26 mouse cellular contexts compared by ENCODE assay signal in genomic region chr10:34069606-34070005, GRCm38 (mm10). TPM values are rescaled to one million over a fixed set of nuclear protein-coding genes. Genes with fewer than 3 reads are reported as not detected.
DNase-seq lines count a peak whose midpoint lies in the region; TF ChIP-seq lines count a peak whose summit lies in the region.
"Had no signal": no experiment of that assay in that cellular context is flagged by ENCODE, and none has a peak within 500 bp of the region (broad histone marks: within the 10 kb centered on the region; RNA-seq: fewer than 3 reads in every experiment).

No protein-coding gene starts in this region.

- H3K27ac ChIP-seq in embryonic fibroblast, embryonic 13.5 days (ENCODE audit: insufficient read depth, low read length), result peak overlapping the region; percentile 61
- H3K27ac ChIP-seq: embryonic facial prominence, embryonic 13.5 days; embryonic facial prominence, embryonic 15.5 days; forebrain, embryonic 10.5 days; forebrain, embryonic 12.5 days had no signal

- TF ChIP-seq CTCF in embryonic fibroblast, embryonic 13.5 days (IDR thresholded peaks at IDR 0.05; ENCODE audit: borderline replicate concordance, insufficient read depth, low read length), result no peak

- H3K4me3 ChIP-seq in embryonic fibroblast, embryonic 13.5 days (ENCODE audit: insufficient read depth, low read length), result no peak overlapping the region
- H3K4me3 ChIP-seq: embryonic facial prominence, embryonic 13.5 days; embryonic facial prominence, embryonic 15.5 days; forebrain, embryonic 10.5 days; forebrain, embryonic 12.5 days had no signal

- peak; percentile 76 for DNase-seq in NIH3T3 (ENCODE audit: low read depth)
- no peak for DNase-seq in frontal cortex, adult 2 months (ENCODE audit: extremely low spot score in 1 of 2, low spot score in 1 of 2)
- no peak for DNase-seq in right cerebral cortex, adult 18-20 months
- DNase-seq in urinary bladder, postnatal 10 days (ENCODE audit: low spot score), result no peak
- DNase-seq: adrenal gland, adult 2 months; adrenal gland, postnatal 10 days; adrenal gland, postnatal 25 days; B cell, adult 2 months; cerebellum, adult 11 months; cerebellum, adult 18-20 months; cerebellum, adult 8-10 months; cerebellum, adult 9-11 months; cerebellum, postnatal 14 days; cerebellum, postnatal 36 days; embryo, embryonic 11 days had no signal

- H3K4me1 ChIP-seq in embryonic fibroblast, embryonic 13.5 days (ENCODE audit: control insufficient read depth, insufficient read depth, low read length), result peaks cover 4% of the 10 kb centered on the region; the same call in 1 of the 2 replicates
- H3K4me1 ChIP-seq: embryonic facial prominence, embryonic 13.5 days; embryonic facial prominence, embryonic 15.5 days had no signal

- no peak for TF ChIP-seq POLR2A in embryonic fibroblast, embryonic 13.5 days (IDR thresholded peaks at IDR 0.05; ENCODE audit: low read depth, low read length)

RNA-seq across cellular contexts. Expression of gene Calhm4, which starts 25.5 kb away (rescaled TPM):
- 0.14 TPM in 1 of 2 replicates, not detected in the other for polyA plus RNA-seq in embryonic fibroblast, embryonic 13.5 days (2011; ENCODE audit: insufficient read length, low read depth, missing spikeins)
- not detected in 2 replicates for polyA plus RNA-seq in frontal cortex, adult 2 months (2012; rRNA removed)
- polyA plus RNA-seq: adrenal gland, adult 2 months; brain, embryonic 14.5 days; CD4-positive, CD25-positive, alpha-beta regulatory T cell, adult 4 months; embryonic facial prominence, embryonic 11.5 days; embryonic facial prominence, embryonic 13.5 days; forebrain, embryonic 12.5 days; forebrain, embryonic 14.5 days; G1E had no signal

RNA-seq across cellular contexts. Expression of gene Calhm5, which starts 26.7 kb away (rescaled TPM):
- polyA plus RNA-seq in embryonic fibroblast, embryonic 13.5 days (2011; ENCODE audit: insufficient read length, low read depth, missing spikeins), result 2.0 and 2.7 TPM in 2 replicates
- 1.4 and 1.8 TPM in 2 replicates for polyA plus RNA-seq in frontal cortex, adult 2 months (2012; rRNA removed)
- polyA plus RNA-seq: CD4-positive, CD25-positive, alpha-beta regulatory T cell, adult 4 months; G1E had no signal

RNA-seq across cellular contexts. Expression of gene Trappc3l, which starts 32.2 kb away (rescaled TPM):
- polyA plus RNA-seq in embryonic fibroblast, embryonic 13.5 days (2011; ENCODE audit: insufficient read length, low read depth, missing spikeins), result not detected in 2 replicates
- polyA plus RNA-seq in frontal cortex, adult 2 months (2012; rRNA removed), result not detected in 2 replicates
- polyA plus RNA-seq: adrenal gland, adult 2 months; CD4-positive, CD25-positive, alpha-beta regulatory T cell, adult 4 months; embryonic facial prominence, embryonic 11.5 days; embryonic facial prominence, embryonic 13.5 days; embryonic facial prominence, embryonic 15.5 days; forebrain, embryonic 10.5 days; forebrain, embryonic 12.5 days; forebrain, embryonic 14.5 days; forebrain, embryonic 16.5 days; G1E had no signal

RNA-seq across cellular contexts. Expression of gene Rwdd1, which starts 50.2 kb away (rescaled TPM):
- 72.0 and 98.0 TPM in 2 replicates for polyA plus RNA-seq in embryonic fibroblast, embryonic 13.5 days (2011; ENCODE audit: insufficient read length, low read depth, missing spikeins)
- 60.9 and 78.0 TPM in 2 replicates for polyA plus RNA-seq in frontal cortex, adult 2 months (2012; rRNA removed)

RNA-seq across cellular contexts. Expression of gene Calhm6, which starts 58.2 kb away (rescaled TPM):
- not detected in 2 replicates for polyA plus RNA-seq in embryonic fibroblast, embryonic 13.5 days (2011; ENCODE audit: insufficient read length, low read depth, missing spikeins)
- polyA plus RNA-seq in frontal cortex, adult 2 months (2012; rRNA removed), result 0.44 and 0.50 TPM in 2 replicates
- polyA plus RNA-seq: G1E had no signal
